Mouse (Mus musculus): ENCODE data around the gene Pheta1. TPM values are rescaled to one million over a fixed set of nuclear protein-coding genes. Genes with fewer than 3 reads are reported as not detected.
A peak's percentile ranks its signal among the peaks of the same experiment; 100 is the strongest.

Pheta1 gene
- total and polyA plus RNA-seq, 2 experiments from 2014 or later, result 29.8 to 46.1 TPM

DNA sequence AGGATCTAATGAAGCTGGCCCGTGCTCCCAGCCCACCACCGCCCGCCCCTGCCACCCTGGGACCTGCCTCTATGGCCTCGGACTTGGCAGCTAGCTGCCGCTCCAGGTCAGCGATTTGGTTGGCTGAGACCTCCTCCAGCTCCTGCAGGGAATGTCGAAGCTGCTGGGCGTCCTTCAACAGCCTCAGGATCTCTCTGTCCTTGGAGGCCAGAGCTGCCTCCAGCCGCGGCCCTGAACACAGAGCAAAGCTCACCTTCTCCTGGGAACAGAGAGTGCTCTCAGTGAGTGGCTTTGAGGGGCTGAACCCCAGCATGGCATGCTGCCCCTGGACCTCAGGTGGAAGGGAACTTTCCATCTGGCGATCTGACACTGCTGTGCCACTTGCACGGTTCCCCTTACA, 28.1 kb downstream of the Pheta1 start:
- no peaks in the 10 kb centered on the region for H3K9me3 ChIP-seq (ENCODE audit: low read length)
- DNase-seq (ENCODE audit: low spot score), result no peak
- 89% methylated on average over 12 of the region's 12 CpGs for WGBS
- H3K27ac ChIP-seq (ENCODE audit: low read depth, low read length), result no peak overlapping the region
- no peak overlapping the region for H3K4me3 ChIP-seq (ENCODE audit: low read depth, low read length)
- H3K27me3 ChIP-seq (ENCODE audit: insufficient read depth, low read length), result no peaks in the 10 kb centered on the region
- no peak overlapping the region for H3K4me2 ChIP-seq (ENCODE audit: low read depth, low read length, poor library complexity, severe bottlenecking)
- no peaks in the 10 kb centered on the region for H3K4me1 ChIP-seq (ENCODE audit: insufficient read depth, low read length)
- no peak for TF ChIP-seq CTCF (IDR thresholded peaks at IDR 0.05)
- peaks cover 24% of the 10 kb centered on the region for H3K36me3 ChIP-seq (ENCODE audit: insufficient read depth, low read length)
- no peak overlapping the region for H3K9ac ChIP-seq (replicated peaks; ENCODE audit: low read length, poor library complexity, severe bottlenecking)
- ATAC-seq (ENCODE audit: low FRiP score), result no peak

DNA sequence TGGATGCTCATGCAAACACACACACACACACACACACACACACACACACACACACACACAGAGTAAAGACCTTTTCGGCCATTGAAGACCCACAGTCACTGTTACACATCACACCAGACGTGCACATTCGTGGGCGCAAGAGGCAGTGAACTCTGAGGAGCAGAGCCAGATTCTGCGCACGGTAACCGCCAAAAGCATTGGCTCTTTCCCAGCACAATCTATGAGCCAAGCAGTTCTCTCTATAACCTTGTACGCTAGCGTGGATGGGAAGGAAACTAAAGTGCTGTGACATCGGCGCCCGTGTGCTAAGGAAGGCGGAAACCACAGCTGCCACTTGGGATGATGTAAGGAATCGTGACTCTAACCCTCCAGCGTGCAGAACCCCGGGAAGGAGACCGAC, 29.9 kb downstream of the Pheta1 start:
- 85% methylated on average over 17 of the region's 17 CpGs for WGBS
- Histone ChIP-seq H3K36me3 (ENCODE audit: insufficient read depth, low read length) (peaks cover 22% of the 10 kb centered on the region), H3K9me3 (ENCODE audit: low read length) (no peaks in the 10 kb centered on the region)

DNA sequence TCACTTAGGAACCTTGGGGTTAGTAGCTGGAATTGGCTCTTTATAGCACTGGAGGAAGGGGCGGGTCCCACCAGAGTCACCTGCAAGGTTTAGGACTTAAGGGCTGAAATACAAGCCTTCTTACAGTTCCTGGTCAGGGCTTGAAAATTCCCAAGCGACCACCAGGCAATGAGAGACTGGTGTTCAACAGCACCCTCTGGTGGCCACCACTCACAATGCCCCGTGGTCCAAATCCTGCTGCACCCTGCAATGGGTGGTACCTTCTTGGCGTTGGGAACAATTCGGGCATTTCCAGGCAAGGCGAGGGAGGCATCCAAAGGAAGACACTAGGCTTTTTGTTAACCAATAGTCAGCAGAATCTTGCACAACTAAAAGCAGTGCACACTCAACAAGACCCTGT, 30.4 kb downstream of the Pheta1 start:
- TF ChIP-seq CTCF (IDR thresholded peaks at IDR 0.05), result peak; percentile 68
- Histone ChIP-seq H3K4me3 (ENCODE audit: low read depth, low read length) (no peak overlapping the region), H3K9me3 (ENCODE audit: low read length) (no peaks in the 10 kb centered on the region)

More for the DNA sequence above, 29.9 kb downstream of the Pheta1 start:
- no peak overlapping the region for H3K27ac ChIP-seq (ENCODE audit: low read depth, low read length)
- no peak for ATAC-seq (ENCODE audit: low FRiP score)
- no peak overlapping the region for H3K4me3 ChIP-seq (ENCODE audit: low read depth, low read length)
- H3K9ac ChIP-seq (replicated peaks; ENCODE audit: low read length, poor library complexity, severe bottlenecking), result no peak overlapping the region
- H3K4me2 ChIP-seq (ENCODE audit: low read depth, low read length, poor library complexity, severe bottlenecking), result no peak overlapping the region
- no peaks in the 10 kb centered on the region for H3K27me3 ChIP-seq (ENCODE audit: insufficient read depth, low read length)
- no peak for TF ChIP-seq CTCF (IDR thresholded peaks at IDR 0.05)
- DNase-seq (ENCODE audit: low spot score), result peak; percentile 40
- H3K4me1 ChIP-seq (ENCODE audit: insufficient read depth, low read length), result no peaks in the 10 kb centered on the region

DNA sequence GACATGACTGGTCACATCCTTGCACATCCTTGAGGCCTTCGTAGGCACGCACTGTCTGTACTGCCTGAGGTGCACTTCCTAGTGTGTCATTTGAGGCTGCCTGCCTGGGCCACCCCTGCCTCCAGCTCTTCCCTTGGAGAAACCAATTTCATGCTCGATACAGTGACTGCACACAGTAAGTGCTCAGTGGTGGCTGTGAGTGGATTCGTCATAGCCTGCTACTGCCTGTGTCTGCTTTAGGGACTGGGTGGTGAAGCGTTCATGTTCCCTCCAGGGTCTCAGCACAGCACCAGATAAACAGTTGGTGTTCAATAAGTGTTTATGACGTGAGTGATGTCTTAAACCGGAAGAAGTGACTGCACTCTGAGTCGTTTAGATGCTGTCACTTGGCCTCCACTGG, 34.6 kb downstream of the Pheta1 start:
- H3K4me3 ChIP-seq (ENCODE audit: low read depth, low read length), result no peak overlapping the region
- no peak overlapping the region for H3K4me2 ChIP-seq (ENCODE audit: low read depth, low read length, poor library complexity, severe bottlenecking)
- ATAC-seq (ENCODE audit: low FRiP score) (no peak), DNase-seq (ENCODE audit: low spot score) (no peak)
- no peaks in the 10 kb centered on the region for H3K4me1 ChIP-seq (ENCODE audit: insufficient read depth, low read length)
- no peaks in the 10 kb centered on the region for H3K27me3 ChIP-seq (ENCODE audit: insufficient read depth, low read length)
- H3K9me3 ChIP-seq (ENCODE audit: low read length), result no peaks in the 10 kb centered on the region
- H3K9ac ChIP-seq (replicated peaks; ENCODE audit: low read length, poor library complexity, severe bottlenecking), result no peak overlapping the region
- no peak overlapping the region for H3K27ac ChIP-seq (ENCODE audit: low read depth, low read length)
- TF ChIP-seq CTCF (IDR thresholded peaks at IDR 0.05), result no peak
- 71% methylated on average over 8 of the region's 8 CpGs for WGBS
- H3K36me3 ChIP-seq (ENCODE audit: insufficient read depth, low read length), result peaks cover 11% of the 10 kb centered on the region

More for the DNA sequence above, 30.4 kb downstream of the Pheta1 start:
- Histone ChIP-seq H3K4me1 (ENCODE audit: insufficient read depth, low read length) (no peaks in the 10 kb centered on the region), H3K36me3 (ENCODE audit: insufficient read depth, low read length) (peaks cover 19% of the 10 kb centered on the region), H3K27me3 (ENCODE audit: insufficient read depth, low read length) (no peaks in the 10 kb centered on the region), H3K9ac (replicated peaks; ENCODE audit: low read length, poor library complexity, severe bottlenecking) (no peak overlapping the region), H3K4me2 (ENCODE audit: low read depth, low read length, poor library complexity, severe bottlenecking) (no peak overlapping the region), H3K27ac (ENCODE audit: low read depth, low read length) (no peak overlapping the region)
- DNase-seq (ENCODE audit: low spot score), result no peak
- ATAC-seq (ENCODE audit: low FRiP score), result no peak
- WGBS, result 69% methylated on average over 6 of the region's 6 CpGs

DNA sequence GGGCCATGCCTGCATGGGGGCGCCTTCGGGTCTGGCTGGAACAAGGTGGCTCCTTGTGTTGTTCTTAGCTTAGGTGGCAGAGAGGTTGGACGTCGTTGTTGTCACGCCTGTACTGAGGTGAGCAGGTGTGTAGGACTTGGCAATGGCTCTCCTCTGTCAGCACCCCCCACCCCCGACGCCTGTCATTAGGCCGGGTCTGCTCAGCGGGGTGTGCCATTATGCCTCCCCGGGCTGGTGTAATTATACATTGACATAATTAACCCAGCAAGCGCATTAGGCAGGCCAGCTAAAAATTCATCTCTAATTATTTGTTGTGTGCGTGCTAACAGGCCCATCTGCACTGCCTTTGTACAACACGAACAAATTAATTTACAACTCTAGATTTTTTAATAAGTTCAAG, 40.6 kb downstream of the Pheta1 start:
- Histone ChIP-seq H3K4me3 (ENCODE audit: low read depth, low read length) (no peak overlapping the region), H3K36me3 (ENCODE audit: insufficient read depth, low read length) (peaks cover 8% of the 10 kb centered on the region; the same call in 1 of the 2 replicates), H3K9ac (replicated peaks; ENCODE audit: low read length, poor library complexity, severe bottlenecking) (no peak overlapping the region), H3K27me3 (ENCODE audit: insufficient read depth, low read length) (no peaks in the 10 kb centered on the region), H3K4me2 (ENCODE audit: low read depth, low read length, poor library complexity, severe bottlenecking) (no peak overlapping the region), H3K27ac (ENCODE audit: low read depth, low read length) (no peak overlapping the region), H3K4me1 (ENCODE audit: insufficient read depth, low read length) (no peaks in the 10 kb centered on the region), H3K9me3 (ENCODE audit: low read length) (no peaks in the 10 kb centered on the region)
- 39% methylated on average over 13 of the region's 13 CpGs for WGBS
- ATAC-seq (ENCODE audit: low FRiP score), result no peak
- TF ChIP-seq CTCF (IDR thresholded peaks at IDR 0.05), result no peak
- DNase-seq (ENCODE audit: low spot score), result peak; percentile 55

DNA sequence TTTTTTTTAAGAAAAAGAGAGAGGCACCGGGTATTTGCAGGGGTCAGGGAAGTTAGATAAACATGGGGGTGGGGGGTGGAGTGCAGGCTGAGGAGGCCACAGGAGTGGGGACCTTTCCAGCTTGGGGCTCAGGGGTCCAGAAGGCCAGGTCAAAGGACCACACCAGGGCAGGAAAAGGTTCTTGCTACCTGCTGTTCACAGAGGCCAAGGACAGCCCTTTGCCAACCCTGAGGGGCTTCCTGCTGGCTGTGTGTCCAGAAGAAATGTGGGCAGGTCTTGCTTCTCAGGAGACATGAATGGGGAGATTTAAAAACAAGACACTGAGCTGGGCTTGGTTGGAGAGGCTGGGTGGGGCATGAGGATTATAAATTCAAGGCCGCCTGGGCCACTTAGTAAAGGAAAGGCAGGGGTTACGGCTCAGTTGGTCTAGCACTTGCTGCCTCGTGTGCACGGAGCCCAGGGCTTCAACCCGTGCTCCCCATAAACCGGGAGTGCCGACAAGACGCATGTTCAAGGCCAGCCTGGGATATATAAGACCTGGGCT, 41.1 kb downstream of the Pheta1 start:
- DNase-seq (ENCODE audit: low spot score), result no peak
- Histone ChIP-seq H3K4me2 (ENCODE audit: low read depth, low read length, poor library complexity, severe bottlenecking) (no peak overlapping the region), H3K27ac (ENCODE audit: low read depth, low read length) (no peak overlapping the region), H3K9me3 (ENCODE audit: low read length) (no peaks in the 10 kb centered on the region), H3K9ac (replicated peaks; ENCODE audit: low read length, poor library complexity, severe bottlenecking) (no peak overlapping the region), H3K36me3 (ENCODE audit: insufficient read depth, low read length) (peaks cover 8% of the 10 kb centered on the region; the same call in 1 of the 2 replicates), H3K27me3 (ENCODE audit: insufficient read depth, low read length) (no peaks in the 10 kb centered on the region), H3K4me3 (ENCODE audit: low read depth, low read length) (no peak overlapping the region), H3K4me1 (ENCODE audit: insufficient read depth, low read length) (no peaks in the 10 kb centered on the region)
- TF ChIP-seq CTCF (IDR thresholded peaks at IDR 0.05), result no peak
- WGBS, result 36% methylated on average over 9 of the region's 9 CpGs
- no peak for ATAC-seq (ENCODE audit: low FRiP score)

All from midbrain, postnatal 0 days (tissue).